ENCODE assay signal across 9 mouse cellular contexts in the genomic region with DNA sequence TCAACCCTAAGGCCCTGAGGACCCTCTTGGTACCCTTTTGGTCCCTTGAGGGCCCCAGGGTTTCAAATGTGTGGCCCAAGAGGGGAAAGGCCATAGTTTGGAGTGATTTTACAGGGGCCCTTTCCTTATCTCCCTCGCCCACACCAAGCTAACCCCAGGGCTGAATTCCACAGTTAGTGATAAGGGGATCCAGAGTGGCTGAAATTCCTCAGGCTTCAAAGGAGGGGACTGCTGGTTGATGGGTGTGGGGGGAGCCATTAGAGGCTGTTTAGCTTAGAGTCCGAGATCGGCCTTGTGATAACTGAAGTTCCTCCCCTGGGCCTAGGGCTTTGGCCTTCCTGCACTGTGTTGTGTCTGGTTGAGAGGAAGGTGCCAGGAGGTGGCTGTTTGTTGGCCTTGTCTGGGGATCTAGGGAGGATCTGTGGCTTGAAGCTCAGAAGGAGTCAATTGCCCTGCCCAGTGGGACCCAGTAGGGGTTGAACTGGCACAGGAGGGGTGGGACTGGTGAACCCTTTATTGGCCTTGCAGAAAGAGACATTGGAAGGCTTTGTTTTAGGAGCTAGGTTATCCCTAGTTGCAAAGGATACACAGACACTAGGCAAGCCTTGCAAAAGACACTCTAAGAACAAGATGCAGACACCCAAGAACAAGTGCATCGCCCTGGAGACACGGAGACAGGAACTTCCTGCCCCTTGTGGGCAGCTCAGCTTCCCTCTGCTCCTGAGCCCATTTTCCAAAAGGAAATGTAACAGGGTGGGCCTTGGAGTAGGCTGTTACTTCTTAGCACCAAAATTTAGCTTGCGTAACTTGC. TPM values are rescaled to one million over a fixed set of nuclear protein-coding genes. Genes with fewer than 3 reads are reported as not detected.
DNase-seq lines count a peak whose midpoint lies in the region; ATAC-seq lines count a peak whose summit lies in the region.
"Had no signal": no experiment of that assay in that cellular context is flagged by ENCODE, and none has a peak within 500 bp of the region (broad histone marks: within the 10 kb centered on the region; RNA-seq: fewer than 3 reads in every experiment).

No protein-coding gene starts in this region.

- no peak overlapping the region for H3K4me3 ChIP-seq in kidney, embryonic 14.5 days (ENCODE audit: low read length)
- H3K4me3 ChIP-seq in forebrain, embryonic 13.5 days, result no peak overlapping the region

- H3K36me3 ChIP-seq in kidney, embryonic 14.5 days (ENCODE audit: control insufficient read depth, insufficient read depth, low read length), result no peaks in the 10 kb centered on the region
- no peaks in the 10 kb centered on the region for H3K36me3 ChIP-seq in forebrain, embryonic 13.5 days (ENCODE audit: poor library complexity, severe bottlenecking)

- ATAC-seq in kidney, embryonic 14.5 days (ENCODE audit: low FRiP score, low TSS enrichment), result peak; percentile 34; the same call in 1 of the 2 replicates
- ATAC-seq in hematopoietic stem cell, adult 5-6 weeks (replicated peaks in 1 of 2; ENCODE audit: insufficient read depth in 1 of 2, low FRiP score in 2 of 2, low TSS enrichment in 1 of 2, low read depth in 1 of 2, poor library complexity in 2 of 2, severe bottlenecking in 2 of 2), result peak; percentile 32 to 41; a peak in 2 of 4 replicates
- peak; percentile 62 for ATAC-seq in megakaryocyte progenitor cell, adult 5-6 weeks (replicated peaks; ENCODE audit: poor library complexity)
- no peak for ATAC-seq in forebrain, embryonic 13.5 days
- ATAC-seq: forebrain, embryonic 16.5 days had no signal

- H3K4me2 ChIP-seq in kidney, embryonic 14.5 days (replicated peaks; ENCODE audit: low read depth, low read length), result peak overlapping the region; percentile 24; the same call in 1 of the 2 replicates
- no peak overlapping the region for H3K4me2 ChIP-seq in forebrain, embryonic 13.5 days

- WGBS in kidney, embryonic 14.5 days, result 60% methylated on average over 6 of the region's 6 CpGs
- WGBS in forebrain, embryonic 13.5 days, result 89% methylated on average over 6 of the region's 6 CpGs

- no peaks in the 10 kb centered on the region for H3K9me3 ChIP-seq in kidney, embryonic 14.5 days (ENCODE audit: control insufficient read depth, low read length)
- H3K9me3 ChIP-seq in forebrain, embryonic 13.5 days (replicated peaks), result no peaks in the 10 kb centered on the region

- no peak for DNase-seq in kidney, postnatal 25 days
- peak; percentile 61 for DNase-seq in c-Kit-positive CD71-positive TER-119-negative erythroid progenitor cells, embryonic 14.5 days (ENCODE audit: low read depth)
- no peak for DNase-seq in urinary bladder, postnatal 4 days (ENCODE audit: low spot score in 2 of 2)
- no peak for DNase-seq in gastrocnemius, postnatal 25 days

- H3K27ac ChIP-seq in kidney, embryonic 14.5 days (ENCODE audit: low read depth, low read length), result no peak overlapping the region; the same call in 1 of the 2 replicates
- no peak overlapping the region for H3K27ac ChIP-seq in forebrain, embryonic 13.5 days

- H3K27me3 ChIP-seq in kidney, embryonic 14.5 days (ENCODE audit: control insufficient read depth, insufficient read depth, low read length), result no peaks in the 10 kb centered on the region
- no peaks in the 10 kb centered on the region; the same call in 1 of the 2 replicates for H3K27me3 ChIP-seq in forebrain, embryonic 13.5 days

- H3K9ac ChIP-seq in kidney, embryonic 14.5 days (ENCODE audit: low read depth, low read length), result peak overlapping the region; percentile 18; the same call in 1 of the 2 replicates
- no peak overlapping the region for H3K9ac ChIP-seq in forebrain, embryonic 13.5 days

- H3K4me1 ChIP-seq in kidney, embryonic 14.5 days (ENCODE audit: control insufficient read depth, insufficient read depth, low read length), result peaks cover 29% of the 10 kb centered on the region
- H3K4me1 ChIP-seq in forebrain, embryonic 13.5 days, result no peaks in the 10 kb centered on the region

RNA-seq across cellular contexts. Expression of a gene that starts 0.7 kb away (rescaled TPM):
- polyA plus RNA-seq in kidney, embryonic 14.5 days (2014; fragmentation: Nextera tagmentation; extraction: Ambion mirVana), result 0.13 and 0.34 TPM in 2 replicates
- total RNA-seq in hematopoietic stem cell, adult 5-6 weeks (2017), result 4.1 and 4.3 TPM in 2 replicates
- total RNA-seq in megakaryocyte progenitor cell, adult 5-6 weeks (2015), result 0.34 and 0.35 TPM in 2 replicates
- 0.67 and 0.95 TPM in 2 replicates for total RNA-seq in megakaryocyte progenitor cell, adult 5-6 weeks (2017)
- 100 to 1,000 TPM; 213 to 256 TPM for total RNA-seq in gastrocnemius, postnatal 25 days (2021)
- polyA plus RNA-seq in forebrain, embryonic 13.5 days (2015; fragmentation: Nextera tagmentation; extraction: Ambion mirVana), result 0.06 TPM in 1 of 2 replicates, not detected in the other

RNA-seq across cellular contexts. Expression of a gene that starts 56.5 kb away (rescaled TPM):
- polyA plus RNA-seq in kidney, embryonic 14.5 days (2014; fragmentation: Nextera tagmentation; extraction: Ambion mirVana), result 0.41 TPM in 1 of 2 replicates, not detected in the other
- total RNA-seq in hematopoietic stem cell, adult 5-6 weeks (2017), result not detected in 2 replicates
- not detected in 2 replicates for total RNA-seq in megakaryocyte progenitor cell, adult 5-6 weeks (2015)
- total RNA-seq in megakaryocyte progenitor cell, adult 5-6 weeks (2017), result not detected in 2 replicates
- under 1 TPM; 0.19 to 0.20 TPM for total RNA-seq in gastrocnemius, postnatal 25 days (2021)
- polyA plus RNA-seq in forebrain, embryonic 13.5 days (2015; fragmentation: Nextera tagmentation; extraction: Ambion mirVana), result not detected in 2 replicates
- polyA plus RNA-seq: forebrain, embryonic 16.5 days had no signal

Comparison
In these comparisons a context has a peak if more than half of its experiments do, and no peak if none do; other contexts are left out.
1. RNA of a gene that starts 0.7 kb away (total RNA-seq): 213 to 256 TPM in gastrocnemius, postnatal 25 days; 4.1 to 4.3 TPM in hematopoietic stem cell, adult 5-6 weeks and 0.34 to 0.95 TPM in megakaryocyte progenitor cell, adult 5-6 weeks; every median in the first group is over 10 times any median in the second.